In the genomic region with DNA sequence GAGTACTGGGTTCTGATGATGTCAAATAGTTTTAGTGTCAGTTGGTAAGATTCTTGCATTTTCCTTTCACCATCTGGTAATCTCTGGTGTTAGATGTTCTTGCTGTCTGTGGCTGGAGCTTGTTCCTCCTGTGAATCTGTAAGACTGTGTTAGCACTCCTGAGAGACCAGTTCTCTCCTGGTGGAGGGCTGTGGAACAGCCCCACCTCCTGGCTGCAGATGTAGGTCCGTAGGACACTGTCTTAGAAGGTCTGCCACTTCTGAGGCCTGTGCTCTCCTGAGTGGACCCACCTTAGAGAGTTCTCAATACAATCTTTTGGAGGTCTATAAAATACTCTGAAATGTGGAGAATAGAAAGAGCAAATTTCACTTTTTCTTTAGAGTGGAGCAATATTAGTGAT, we compare ENCODE assay signal across 16 mouse cellular contexts.
DNase-seq lines count a peak whose midpoint lies in the region; ATAC-seq and TF ChIP-seq lines count a peak whose summit lies in the region.
"Had no signal": no experiment of that assay in that cellular context is flagged by ENCODE, and none has a peak within 500 bp of the region (broad histone marks: within the 10 kb centered on the region; RNA-seq: fewer than 3 reads in every experiment).

No protein-coding gene starts in this region.

- no peaks in the 10 kb centered on the region for H3K4me1 ChIP-seq in kidney, postnatal 0 days (replicated peaks; ENCODE audit: insufficient read depth, low read length)
- no peaks in the 10 kb centered on the region for H3K4me1 ChIP-seq in kidney, embryonic 14.5 days (ENCODE audit: control insufficient read depth, insufficient read depth, low read length)
- H3K4me1 ChIP-seq: embryonic facial prominence, embryonic 12.5 days had no signal

- H3K27ac ChIP-seq in kidney, postnatal 0 days = no peak overlapping the region
- H3K27ac ChIP-seq in kidney, embryonic 14.5 days (ENCODE audit: low read depth, low read length) = no peak overlapping the region
- H3K27ac ChIP-seq: embryonic facial prominence, embryonic 12.5 days had no signal

- no peak overlapping the region for H3K9ac ChIP-seq in kidney, postnatal 0 days (ENCODE audit: low read depth, low read length)
- H3K9ac ChIP-seq in kidney, embryonic 14.5 days (ENCODE audit: low read depth, low read length) = no peak overlapping the region
- H3K9ac ChIP-seq: embryonic facial prominence, embryonic 12.5 days had no signal

- no peaks in the 10 kb centered on the region for H3K27me3 ChIP-seq in kidney, postnatal 0 days (ENCODE audit: insufficient read depth, low read length)
- H3K27me3 ChIP-seq in kidney, embryonic 14.5 days (ENCODE audit: control insufficient read depth, insufficient read depth, low read length) = no peaks in the 10 kb centered on the region
- H3K27me3 ChIP-seq: embryonic facial prominence, embryonic 12.5 days had no signal

- peak; percentile 1 for DNase-seq in embryo, embryonic 10.5 days (ENCODE audit: low spot score)
- no peak for DNase-seq in embryo, embryonic 10 days (ENCODE audit: low spot score)
- peak; percentile 8 for DNase-seq in kidney, postnatal 0 days (ENCODE audit: low spot score)
- DNase-seq in lung, postnatal 36 days = peak; percentile 1
- DNase-seq in lung, postnatal 14 days = no peak
- DNase-seq in mesoderm, embryonic 11.5 days (ENCODE audit: low read depth, low spot score) = peak; percentile 9
- DNase-seq in urinary bladder, postnatal 25 days (ENCODE audit: low spot score) = no peak
- DNase-seq: cerebellum, adult 11-12 months; heart, postnatal 36 days; kidney, adult 8-10 months; liver; retina, postnatal 1 day; thymus, postnatal 14 days had no signal

- no peak overlapping the region for H3K4me2 ChIP-seq in kidney, postnatal 0 days (ENCODE audit: low read length)
- H3K4me2 ChIP-seq in kidney, embryonic 14.5 days (replicated peaks; ENCODE audit: low read depth, low read length) = no peak overlapping the region
- H3K4me2 ChIP-seq: embryonic facial prominence, embryonic 12.5 days had no signal

- H3K36me3 ChIP-seq in kidney, postnatal 0 days (ENCODE audit: insufficient read depth, low read length) = no peaks in the 10 kb centered on the region
- no peaks in the 10 kb centered on the region for H3K36me3 ChIP-seq in kidney, embryonic 14.5 days (ENCODE audit: control insufficient read depth, insufficient read depth, low read length)
- H3K36me3 ChIP-seq: embryonic facial prominence, embryonic 12.5 days had no signal

- peak; percentile 40 for TF ChIP-seq CTCF in kidney, postnatal 0 days (IDR thresholded peaks at IDR 0.05; ENCODE audit: low read depth)

- no peak overlapping the region for H3K4me3 ChIP-seq in kidney, postnatal 0 days (replicated peaks; ENCODE audit: low read depth, low read length)
- H3K4me3 ChIP-seq in kidney, embryonic 14.5 days (ENCODE audit: low read length) = no peak overlapping the region
- H3K4me3 ChIP-seq: embryonic facial prominence, embryonic 12.5 days; myocyte had no signal

- H3K9me3 ChIP-seq in kidney, postnatal 0 days (replicated peaks; ENCODE audit: low read length) = no peaks in the 10 kb centered on the region
- H3K9me3 ChIP-seq in kidney, embryonic 14.5 days (ENCODE audit: control insufficient read depth, low read length) = no peaks in the 10 kb centered on the region
- H3K9me3 ChIP-seq: embryonic facial prominence, embryonic 12.5 days had no signal

- WGBS in kidney, postnatal 0 days = 56% methylated on average over 1 of the region's 1 CpGs
- 45% methylated on average over 1 of the region's 1 CpGs for WGBS in kidney, embryonic 14.5 days

- ATAC-seq in kidney, postnatal 0 days (replicated peaks; ENCODE audit: low FRiP score, low read depth) = no peak
- no peak for ATAC-seq in kidney, embryonic 14.5 days (ENCODE audit: low FRiP score, low TSS enrichment)

Comparison
In these comparisons a context has a peak if more than half of its experiments do, and no peak if none do; other contexts are left out.
1. DNase-seq: peak in embryo, embryonic 10.5 days (single experiment), kidney, postnatal 0 days (single experiment), lung, postnatal 36 days (single experiment) and mesoderm, embryonic 11.5 days (single experiment); none in embryo, embryonic 10 days (single experiment), lung, postnatal 14 days (single experiment) and urinary bladder, postnatal 25 days (single experiment).